ENCODE assay signal across 10 mouse cellular contexts in the genomic region with DNA sequence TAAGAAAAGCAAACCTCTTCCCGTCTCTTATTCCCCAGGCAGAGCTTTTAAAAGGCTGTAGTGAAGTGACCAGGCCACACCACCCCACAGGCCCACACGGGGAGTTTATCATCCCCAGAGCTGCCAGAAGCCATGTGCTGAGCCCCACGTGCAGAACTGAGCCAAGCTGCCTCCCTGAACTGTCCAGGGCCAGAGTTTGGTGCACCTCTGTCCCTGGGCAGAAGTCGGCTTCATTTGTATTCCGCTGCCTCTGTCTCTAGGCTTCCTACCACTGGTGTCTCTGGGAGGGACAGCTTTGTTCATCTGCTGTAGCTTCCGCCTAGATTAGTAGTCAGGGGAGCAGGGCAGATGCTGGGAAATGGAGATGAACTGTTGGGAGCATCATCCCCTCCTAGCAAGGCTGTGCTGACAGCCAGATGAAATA.
DNase-seq lines count a peak whose midpoint lies in the region; ATAC-seq lines count a peak whose summit lies in the region.
"Had no signal": no experiment of that assay in that cellular context is flagged by ENCODE, and none has a peak within 500 bp of the region (broad histone marks: within the 10 kb centered on the region; RNA-seq: fewer than 3 reads in every experiment).

No protein-coding gene starts in this region.

- no peak overlapping the region for H3K4me2 ChIP-seq in kidney, embryonic 16.5 days (replicated peaks; ENCODE audit: low read depth, low read length)
- H3K4me2 ChIP-seq in hindbrain, embryonic 12.5 days (replicated peaks): no peak overlapping the region
- H3K4me2 ChIP-seq in midbrain, embryonic 16.5 days (ENCODE audit: low read length): 0 out of 2 replicates have a peak overlapping the region, but pooled peaks have one; percentile 15
- no peak overlapping the region for H3K4me2 ChIP-seq in liver, embryonic 11.5 days

- WGBS in kidney, embryonic 16.5 days: 30% methylated on average over 6 of the region's 6 CpGs
- WGBS in hindbrain, embryonic 12.5 days: 11% methylated on average over 6 of the region's 6 CpGs
- WGBS in midbrain, embryonic 16.5 days: 5% methylated on average over 6 of the region's 6 CpGs
- 65% methylated on average over 6 of the region's 6 CpGs for WGBS in liver, embryonic 11.5 days

- H3K4me3 ChIP-seq in kidney, embryonic 16.5 days (ENCODE audit: low read length): no peak overlapping the region
- no peak overlapping the region for H3K4me3 ChIP-seq in hindbrain, embryonic 12.5 days
- H3K4me3 ChIP-seq in midbrain, embryonic 16.5 days (ENCODE audit: low read depth, low read length): no peak overlapping the region
- no peak overlapping the region for H3K4me3 ChIP-seq in liver, embryonic 11.5 days (ENCODE audit: low read depth, low read length)
- H3K4me3 ChIP-seq: erythroblast, embryonic 14.5 days; myocyte had no signal

- H3K9ac ChIP-seq in kidney, embryonic 16.5 days (replicated peaks; ENCODE audit: low read length): peak overlapping the region; percentile 58
- H3K9ac ChIP-seq in hindbrain, embryonic 12.5 days: peak overlapping the region; percentile 66
- peak overlapping the region; percentile 60 for H3K9ac ChIP-seq in midbrain, embryonic 16.5 days (ENCODE audit: low read depth, low read length)
- no peak overlapping the region for H3K9ac ChIP-seq in liver, embryonic 11.5 days (ENCODE audit: low read depth, low read length)

- no peaks in the 10 kb centered on the region for H3K9me3 ChIP-seq in kidney, embryonic 16.5 days (ENCODE audit: low read length)
- H3K9me3 ChIP-seq in hindbrain, embryonic 12.5 days (replicated peaks): no peaks in the 10 kb centered on the region
- H3K9me3 ChIP-seq in midbrain, embryonic 16.5 days (replicated peaks; ENCODE audit: control insufficient read depth, low read length, poor library complexity, severe bottlenecking): no peaks in the 10 kb centered on the region
- no peaks in the 10 kb centered on the region for H3K9me3 ChIP-seq in liver, embryonic 11.5 days (ENCODE audit: control insufficient read depth, low read length)

- H3K4me1 ChIP-seq in kidney, embryonic 16.5 days (ENCODE audit: insufficient read depth, low read length): peaks cover 43% of the 10 kb centered on the region
- H3K4me1 ChIP-seq in hindbrain, embryonic 12.5 days: peaks cover 69% of the 10 kb centered on the region
- H3K4me1 ChIP-seq in midbrain, embryonic 16.5 days (ENCODE audit: control insufficient read depth, insufficient read depth, low read length): peaks cover 47% of the 10 kb centered on the region
- H3K4me1 ChIP-seq in liver, embryonic 11.5 days (replicated peaks; ENCODE audit: control insufficient read depth, insufficient read depth, low read length): peaks cover 6% of the 10 kb centered on the region; the same call in 1 of the 2 replicates

- no peaks in the 10 kb centered on the region for H3K27me3 ChIP-seq in kidney, embryonic 16.5 days (ENCODE audit: insufficient read depth, low read length)
- H3K27me3 ChIP-seq in hindbrain, embryonic 12.5 days: no peaks in the 10 kb centered on the region
- no peaks in the 10 kb centered on the region for H3K27me3 ChIP-seq in midbrain, embryonic 16.5 days (ENCODE audit: control insufficient read depth, insufficient read depth, low read depth, low read length)
- H3K27me3 ChIP-seq in liver, embryonic 11.5 days (replicated peaks; ENCODE audit: control insufficient read depth, insufficient read depth, low read length): no peaks in the 10 kb centered on the region

- ATAC-seq in kidney, embryonic 16.5 days (ENCODE audit: low FRiP score, low TSS enrichment): peak; percentile 63
- peak; percentile 82 for ATAC-seq in hindbrain, embryonic 12.5 days (ENCODE audit: low FRiP score)
- peak; percentile 72 for ATAC-seq in midbrain, embryonic 16.5 days
- ATAC-seq in liver, embryonic 11.5 days (replicated peaks; ENCODE audit: low FRiP score): no peak
- ATAC-seq in megakaryocyte, adult 5-6 weeks (ENCODE audit: poor library complexity, severe bottlenecking): no peak

- no peaks in the 10 kb centered on the region; the same call in 1 of the 2 replicates for H3K36me3 ChIP-seq in kidney, embryonic 16.5 days (ENCODE audit: insufficient read depth, low read length)
- 0 out of 2 replicates have a peak, but pooled peaks cover 6% of the 10 kb centered on the region for H3K36me3 ChIP-seq in hindbrain, embryonic 12.5 days
- H3K36me3 ChIP-seq in midbrain, embryonic 16.5 days (ENCODE audit: control insufficient read depth, insufficient read depth, low read length): no peaks in the 10 kb centered on the region; the same call in 1 of the 2 replicates
- no peaks in the 10 kb centered on the region for H3K36me3 ChIP-seq in liver, embryonic 11.5 days (ENCODE audit: control insufficient read depth, insufficient read depth, low read length)

- DNase-seq in adrenal gland, adult (ENCODE audit: inconsistent age in 2 of 2, low spot score in 1 of 2): peak; percentile 46 to 79
- DNase-seq in adrenal gland, postnatal 4 days (ENCODE audit: low spot score in 2 of 2): no peak
- DNase-seq in kidney, postnatal 10 days: no peak
- no peak for DNase-seq in liver, embryonic 11.5 days (ENCODE audit: low spot score)

- peak overlapping the region; percentile 93 for H3K27ac ChIP-seq in kidney, embryonic 16.5 days (ENCODE audit: low read length)
- peak overlapping the region; percentile 99 for H3K27ac ChIP-seq in hindbrain, embryonic 12.5 days
- H3K27ac ChIP-seq in midbrain, embryonic 16.5 days (ENCODE audit: low read length): peak overlapping the region; percentile 97
- no peak overlapping the region for H3K27ac ChIP-seq in liver, embryonic 11.5 days (ENCODE audit: low read depth, low read length)

Comparison
In these comparisons a context has a peak if more than half of its experiments do, and no peak if none do; other contexts are left out.
1. DNase-seq: peak in adrenal gland, adult (2 of 2); none in adrenal gland, postnatal 4 days (0 of 2), kidney, postnatal 10 days (single experiment) and liver, embryonic 11.5 days (single experiment).
2. ATAC-seq: peak in kidney, embryonic 16.5 days (single experiment), hindbrain, embryonic 12.5 days (single experiment) and midbrain, embryonic 16.5 days (single experiment); none in liver, embryonic 11.5 days (single experiment) and megakaryocyte, adult 5-6 weeks (single experiment).